Mouse (Mus musculus) hindbrain, postnatal 0 days (tissue): ENCODE measurements around the gene Fam131c. TPM values are rescaled to one million over a fixed set of nuclear protein-coding genes. Genes with fewer than 3 reads are reported as not detected.

ENCODE experiments used
- ATAC-seq: fragments of 200-750 bp; cut with Nextera tagmentation; 2 replicates; pipeline ENCODE4 v1.8.0; 2017; ENCODE audit warnings: mild to moderate bottlenecking, moderate TSS enrichment, moderate library complexity
- DNase-seq: peaks from one replicate; pipeline ENCODE4 v3.0.0-alpha.2; 2015; ENCODE audit warnings: low spot score
- H3K27ac ChIP-seq: fragments of 300-500 bp; sonication (generic); 2 replicates; pipeline ENCODE4 v1.5.1; 2014; ENCODE audit warnings: mild to moderate bottlenecking
- H3K27me3 ChIP-seq: fragments of 300-500 bp; sonication (generic); 2 replicates; pipeline ENCODE4 v1.6.1; 2014; ENCODE audit warnings: low read length, mixed read lengths; ENCODE audit not compliant: insufficient read depth
- H3K36me3 ChIP-seq: fragments of 300-500 bp; sonication (generic); 2 replicates; pipeline ENCODE4 v1.6.1; 2014; ENCODE audit warnings: low read length, mixed read lengths; ENCODE audit not compliant: insufficient read depth
- H3K4me1 ChIP-seq: fragments of 300-500 bp; sonication (generic); 2 replicates; pipeline ENCODE4 v1.6.1; 2014; ENCODE audit warnings: antibody characterized with exemption, low read length, mixed read lengths; ENCODE audit not compliant: insufficient read depth
- H3K4me2 ChIP-seq: fragments of 300-500 bp; sonication (generic); 2 replicates; pipeline ENCODE4 v1.6.1; 2014; ENCODE audit warnings: low read depth, mild to moderate bottlenecking, low read length, moderate library complexity, mixed read lengths
- H3K4me3 ChIP-seq: fragments of 300-500 bp; sonication (generic); 2 replicates; pipeline ENCODE4 v1.5.1; 2014; ENCODE audit warnings: low read length
- H3K9ac ChIP-seq: fragments of 300-500 bp; sonication (generic); replicated peaks from 2 replicates; pipeline ENCODE4 v1.6.1; 2014; ENCODE audit warnings: mild to moderate bottlenecking, low read length, moderate library complexity, mixed read lengths
- H3K9me3 ChIP-seq: fragments of 300-500 bp; sonication (generic); 2 replicates; pipeline ENCODE4 v1.6.1; 2016; ENCODE audit warnings: low read length, mixed read lengths
- CTCF ChIP-seq: IDR thresholded peaks from 2 replicates; pipeline ENCODE4 v1.5.1; 2016; ENCODE audit warnings: antibody characterized with exemption, control low read depth, low read depth
- WGBS: fragments of 180-500 bp; shearing (Covaris S2); extraction: QIAGEN DNeasy Blood & Tissue Kit; methylation state at CpG from one replicate; pipeline ENCODE4 v1.1.7; 2014; 5-methylcytosine and 5-hydroxymethylcytosine counted together
- polyA plus RNA-seq: library from polyadenylated mRNA; unstranded; fragments of >200 nt; fragmentation: Nextera tagmentation; extraction: Ambion mirVana; gene quantifications from 2 replicates; pipeline ENCODE4 v1.2.1, GENCODE M21; 2015
- total RNA-seq: library from RNA; depleted of rRNA; stranded (reverse); fragments of >200 nt; gene quantifications from 2 replicates; pipeline ENCODE4 v1.2.3, GENCODE M21; 2014

Fam131c gene
- total and polyA plus RNA-seq, 2 experiments from 2014 or later, result 46.3 to 95.3 TPM

GRCm38 (mm10) chr4:141423691-141424431, 55.8 kb downstream of the Fam131c start:
- Histone ChIP-seq H3K4me3 (no peak overlapping the region), H3K36me3 (no peaks in the 10 kb centered on the region), H3K9me3 (no peaks in the 10 kb centered on the region), H3K27ac (no peak overlapping the region), H3K9ac (no peak overlapping the region), H3K4me2 (no peak overlapping the region), H3K27me3 (no peaks in the 10 kb centered on the region), H3K4me1 (no peaks in the 10 kb centered on the region; the same call in 1 of the 2 replicates)
- DNase-seq (no peak), ATAC-seq (no peak)
- TF ChIP-seq CTCF, result no peak
- 91% methylated on average over 13 of the region's 13 CpGs for WGBS

- Histone ChIP-seq H3K4me1 (no peaks in the 10 kb centered on the region; the same call in 1 of the 2 replicates), H3K27me3 (no peaks in the 10 kb centered on the region), H3K9me3 (no peaks in the 10 kb centered on the region), H3K27ac (peak overlapping the region; percentile 81), H3K4me3 (peak overlapping the region; percentile 45), H3K36me3 (no peaks in the 10 kb centered on the region), H3K9ac (peak overlapping the region; percentile 72), H3K4me2 (peak overlapping the region; percentile 70)
- ATAC-seq (peak; percentile 93), DNase-seq (peak; percentile 79)
- WGBS, result 3% methylated on average over 33 of the region's 36 CpGs
- no peak for TF ChIP-seq CTCF
Measured at GRCm38 (mm10) chr4:141425484-141426479, 57.8 kb downstream of the Fam131c start.

- Histone ChIP-seq H3K4me3 (no peak overlapping the region), H3K36me3 (no peaks in the 10 kb centered on the region), H3K9me3 (no peaks in the 10 kb centered on the region), H3K9ac (no peak overlapping the region), H3K27me3 (no peaks in the 10 kb centered on the region), H3K27ac (0 out of 2 replicates have a peak overlapping the region, but pooled peaks have one; percentile 81), H3K4me2 (no peak overlapping the region), H3K4me1 (no peaks in the 10 kb centered on the region; the same call in 1 of the 2 replicates)
- DNase-seq (no peak), ATAC-seq (no peak)
- no peak for TF ChIP-seq CTCF
- 81% methylated on average over 10 of the region's 10 CpGs for WGBS
Measured at GRCm38 (mm10) chr4:141426796-141427745, 59.1 kb downstream of the Fam131c start.

GRCm38 (mm10) chr4:141427921-141428320, 59.9 kb downstream of the Fam131c start:
- H3K27me3 ChIP-seq, result no peaks in the 10 kb centered on the region
- no peak for DNase-seq
- WGBS, result 87% methylated on average over 13 of the region's 13 CpGs
- H3K4me3 ChIP-seq, result no peak overlapping the region
- no peaks in the 10 kb centered on the region; the same call in 1 of the 2 replicates for H3K4me1 ChIP-seq
- H3K27ac ChIP-seq, result no peak overlapping the region
- H3K36me3 ChIP-seq, result no peaks in the 10 kb centered on the region
- no peak overlapping the region for H3K9ac ChIP-seq
- no peak for ATAC-seq
- TF ChIP-seq CTCF, result no peak
- no peaks in the 10 kb centered on the region for H3K9me3 ChIP-seq
- H3K4me2 ChIP-seq, result no peak overlapping the region

- no peaks in the 10 kb centered on the region; the same call in 1 of the 2 replicates for H3K4me1 ChIP-seq
- H3K27me3 ChIP-seq, result no peaks in the 10 kb centered on the region
- DNase-seq, result no peak
- 82% methylated on average over 6 of the region's 6 CpGs for WGBS
- no peaks in the 10 kb centered on the region for H3K9me3 ChIP-seq
- no peak overlapping the region for H3K4me3 ChIP-seq
- no peaks in the 10 kb centered on the region for H3K36me3 ChIP-seq
- H3K9ac ChIP-seq, result no peak overlapping the region
- H3K27ac ChIP-seq, result no peak overlapping the region
- no peak for ATAC-seq
- no peak for TF ChIP-seq CTCF
- H3K4me2 ChIP-seq, result no peak overlapping the region
Measured at GRCm38 (mm10) chr4:141429381-141429780, 61.4 kb downstream of the Fam131c start.

- Histone ChIP-seq H3K27ac (no peak overlapping the region), H3K9ac (no peak overlapping the region), H3K27me3 (no peaks in the 10 kb centered on the region), H3K9me3 (no peaks in the 10 kb centered on the region), H3K4me2 (no peak overlapping the region), H3K4me3 (no peak overlapping the region), H3K36me3 (no peaks in the 10 kb centered on the region), H3K4me1 (no peaks in the 10 kb centered on the region; the same call in 1 of the 2 replicates)
- TF ChIP-seq CTCF, result peak; percentile 65
- ATAC-seq (no peak), DNase-seq (peak; percentile 39)
- WGBS, result 51% methylated on average over 9 of the region's 9 CpGs
Measured at GRCm38 (mm10) chr4:141429847-141430246, 61.8 kb downstream of the Fam131c start.
